ENCODE assay signal across 18 mouse cellular contexts in genomic region chr3:35096381-35096780, GRCm38 (mm10).
"Had no signal": no experiment of that assay in that cellular context is flagged by ENCODE, and none has a peak within 500 bp of the region (broad histone marks: within the 10 kb centered on the region; RNA-seq: fewer than 3 reads in every experiment).

No protein-coding gene starts in this region.

- ATAC-seq: midbrain, embryonic 16.5 days had no signal

- H3K4me1 ChIP-seq: neural tube, embryonic 15.5 days had no signal

- H3K9me3 ChIP-seq: midbrain, embryonic 12.5 days; neural tube, embryonic 13.5 days; neural tube, embryonic 15.5 days had no signal

- H3K36me3 ChIP-seq: midbrain, embryonic 12.5 days; neural tube, embryonic 13.5 days; neural tube, embryonic 15.5 days had no signal

- H3K9ac ChIP-seq: lung, embryonic 14.5 days; midbrain, embryonic 12.5 days; neural tube, embryonic 13.5 days; neural tube, embryonic 15.5 days had no signal

- H3K27me3 ChIP-seq: neural tube, embryonic 15.5 days had no signal

- H3K27ac ChIP-seq: midbrain, embryonic 12.5 days; neural tube, embryonic 13.5 days; neural tube, embryonic 15.5 days had no signal

- H3K4me3 ChIP-seq: midbrain, embryonic 12.5 days; myocyte; neural tube, embryonic 13.5 days; neural tube, embryonic 15.5 days had no signal

- DNase-seq: lung, adult 18-20 months; lung, embryonic 14.5 days; lung, postnatal 10 days; lung, postnatal 4 days; midbrain, embryonic 14.5 days; retina, postnatal 1 day; right cerebral cortex, adult 18-20 months; right cerebral cortex, postnatal 25 days; right cerebral cortex, postnatal 4 days; spleen, adult 18-20 months; thymus, adult 18-20 months; thymus, postnatal 14 days; thymus, postnatal 36 days had no signal

- H3K4me2 ChIP-seq: lung, embryonic 14.5 days; midbrain, embryonic 12.5 days; neural tube, embryonic 13.5 days; neural tube, embryonic 15.5 days had no signal
